Mouse (Mus musculus) MEL (cell line): ENCODE data around the gene Fgd3.

Experiments
- BHLHE40 ChIP-seq: IDR thresholded peaks from 2 replicates; pipeline ENCODE4 v1.6.1; 2012; ENCODE audit warnings: low read depth, mild to moderate bottlenecking, inconsistent platforms, low read length, improper control_type of control experiment, borderline replicate concordance
- CTCF ChIP-seq, 3 experiments: IDR thresholded peaks in 2 of 3; conservative IDR thresholded peaks in 1 of 3; 2 replicates each; pipeline ENCODE4 v1.5.1; 2011 to 2012; ENCODE audit warnings: low read length in 3 of 3, low read depth in 2 of 3, mild to moderate bottlenecking in 2 of 3, improper control_type of control experiment in 1 of 3, inconsistent platforms in 1 of 3, mixed read lengths in 1 of 3, moderate library complexity in 1 of 3; ENCODE audit not compliant: control insufficient read depth in 1 of 3, insufficient read depth in 1 of 3, poor library complexity in 1 of 3, severe bottlenecking in 1 of 3
- POLR2A ChIP-seq, 2 experiments: IDR thresholded peaks; 2 replicates each; pipeline ENCODE4 v1.6.1; 2011 to 2012; ENCODE audit warnings: low read length in 2 of 2, mild to moderate bottlenecking in 2 of 2, control low read depth in 1 of 2, improper control_type of control experiment in 1 of 2, low read depth in 1 of 2, moderate library complexity in 1 of 2; ENCODE audit not compliant: control insufficient read depth in 1 of 2, insufficient read depth in 1 of 2, poor library complexity in 1 of 2
- TCF12 ChIP-seq: IDR thresholded peaks from 2 replicates; pipeline ENCODE4 v1.6.1; 2014; ENCODE audit warnings: low read depth, mild to moderate bottlenecking, inconsistent platforms, low read length, improper control_type of control experiment, moderate library complexity
- USF1 ChIP-seq: IDR thresholded peaks from 2 replicates; pipeline ENCODE4 v1.6.1; 2014; ENCODE audit warnings: low read depth, mild to moderate bottlenecking, inconsistent platforms, low read length, improper control_type of control experiment, moderate library complexity
- ZC3H11A ChIP-seq: IDR thresholded peaks from 2 replicates; pipeline ENCODE4 v1.6.1; 2012; ENCODE audit warnings: low read depth, mild to moderate bottlenecking, inconsistent platforms, low read length, improper control_type of control experiment

GRCm38 (mm10) chr13:49286750-49287149, 33.4 kb downstream of the Fgd3 start:
- TF ChIP-seq POLR2A (IDR thresholded peaks at IDR 0.05; ENCODE audit: control insufficient read depth in 1 of 2, insufficient read depth in 1 of 2, low read depth in 1 of 2, low read length in 2 of 2, poor library complexity in 1 of 2), result no peak
- TF ChIP-seq BHLHE40, result no peak
- TF ChIP-seq CTCF (IDR thresholded peaks at IDR 0.05 in 2 of 3, conservative IDR thresholded peaks at IDR 0.05 in 1 of 3; ENCODE audit: control insufficient read depth in 1 of 3, insufficient read depth in 1 of 3, low read depth in 2 of 3, low read length in 3 of 3, poor library complexity in 1 of 3, severe bottlenecking in 1 of 3), result no peak
- TF ChIP-seq TCF12, result no peak
- TF ChIP-seq ZC3H11A, result no peak
- TF ChIP-seq USF1, result no peak
